9 mouse cellular contexts compared by ENCODE assay signal in the genomic region with DNA sequence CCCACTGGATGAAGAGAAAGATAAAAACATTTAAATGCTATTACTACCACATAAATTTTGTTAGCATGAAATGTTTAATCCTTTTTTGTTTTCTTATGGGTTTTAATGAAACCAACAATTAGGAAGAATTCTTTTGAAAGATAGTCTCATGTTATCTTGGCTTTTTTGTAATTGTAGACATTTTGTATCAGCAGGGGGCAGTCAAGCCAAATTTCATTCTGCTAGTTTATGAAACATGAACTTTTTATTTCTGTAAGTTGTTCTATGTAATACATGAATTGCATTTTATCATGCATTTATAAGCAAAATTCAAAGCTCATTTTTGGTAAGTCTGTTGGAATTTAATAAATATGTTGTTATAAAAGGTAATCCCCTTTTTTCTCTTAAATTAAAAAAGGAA. TPM values are rescaled to one million over a fixed set of nuclear protein-coding genes. Genes with fewer than 3 reads are reported as not detected.
DNase-seq lines count a peak whose midpoint lies in the region; ATAC-seq lines count a peak whose summit lies in the region.
"Had no signal": no experiment of that assay in that cellular context is flagged by ENCODE, and none has a peak within 500 bp of the region (broad histone marks: within the 10 kb centered on the region; RNA-seq: fewer than 3 reads in every experiment).

No protein-coding gene starts in this region.

- no peaks in the 10 kb centered on the region for H3K27me3 ChIP-seq in heart, embryonic 10.5 days (ENCODE audit: insufficient read depth, poor library complexity, severe bottlenecking)
- no peaks in the 10 kb centered on the region for H3K27me3 ChIP-seq in hindbrain, embryonic 12.5 days
- H3K27me3 ChIP-seq: stomach, embryonic 15.5 days had no signal

- H3K4me2 ChIP-seq in hindbrain, embryonic 12.5 days (replicated peaks), result no peak overlapping the region
- H3K4me2 ChIP-seq: stomach, embryonic 15.5 days had no signal

- H3K9me3 ChIP-seq in heart, embryonic 10.5 days, result no peaks in the 10 kb centered on the region
- no peaks in the 10 kb centered on the region for H3K9me3 ChIP-seq in hindbrain, embryonic 12.5 days (replicated peaks)
- H3K9me3 ChIP-seq: stomach, embryonic 15.5 days had no signal

- no peak for ATAC-seq in hindbrain, embryonic 12.5 days (ENCODE audit: low FRiP score)

- H3K9ac ChIP-seq in hindbrain, embryonic 12.5 days, result no peak overlapping the region
- H3K9ac ChIP-seq: stomach, embryonic 15.5 days had no signal

- no peak overlapping the region for H3K4me3 ChIP-seq in heart, embryonic 10.5 days
- no peak overlapping the region for H3K4me3 ChIP-seq in hindbrain, embryonic 12.5 days
- H3K4me3 ChIP-seq: stomach, embryonic 15.5 days had no signal

- H3K27ac ChIP-seq in heart, embryonic 10.5 days, result no peak overlapping the region
- H3K27ac ChIP-seq in hindbrain, embryonic 12.5 days, result no peak overlapping the region
- H3K27ac ChIP-seq: stomach, embryonic 15.5 days had no signal

- DNase-seq in heart, postnatal 14 days, result peak; percentile 10 to 50
- no peak for DNase-seq in heart, embryonic 10.5 days (ENCODE audit: low spot score)
- peak; percentile 51 for DNase-seq in testis, postnatal 10 days (ENCODE audit: low spot score)
- DNase-seq in testis, postnatal 14 days (ENCODE audit: low spot score), result no peak
- DNase-seq in fibroblast of lung, adult 2 months (ENCODE audit: low read depth), result peak; percentile 10
- DNase-seq in thymus, postnatal 14 days, result peak; percentile 23
- no peak for DNase-seq in frontal cortex, postnatal 14 days (ENCODE audit: low spot score in 2 of 2)

- H3K4me1 ChIP-seq in heart, embryonic 10.5 days, result no peaks in the 10 kb centered on the region
- H3K4me1 ChIP-seq in hindbrain, embryonic 12.5 days, result no peaks in the 10 kb centered on the region
- H3K4me1 ChIP-seq: stomach, embryonic 15.5 days had no signal

- peaks cover 3% of the 10 kb centered on the region; the same call in 1 of the 2 replicates for H3K36me3 ChIP-seq in heart, embryonic 10.5 days
- no peaks in the 10 kb centered on the region for H3K36me3 ChIP-seq in hindbrain, embryonic 12.5 days
- H3K36me3 ChIP-seq: stomach, embryonic 15.5 days had no signal

- intact Hi-C loops in heart, postnatal 14 days (cut with DNase I), result loop anchor here (2.0 to 10.0 kb wide), 6 partner anchors 166 to 750 kb away; a partner anchor contains a TSS

RNA-seq across cellular contexts. Expression of a gene that starts 52.5 kb away (rescaled TPM):
- total RNA-seq in heart, postnatal 14 days (2021), result 10 to 100 TPM; 27.2 to 30.8 TPM
- polyA plus RNA-seq in heart, embryonic 10.5 days (2016; fragmentation: Nextera tagmentation; extraction: Ambion mirVana), result 7.8 and 10.7 TPM in 2 replicates
- polyA plus RNA-seq in hindbrain, embryonic 12.5 days (2016; fragmentation: Nextera tagmentation; extraction: Ambion mirVana), result 4.2 and 5.1 TPM in 2 replicates

RNA-seq across cellular contexts. Expression of a gene that starts 52.8 kb away (rescaled TPM):
- 10 to 100 TPM; 15.6 to 18.3 TPM for total RNA-seq in heart, postnatal 14 days (2021)
- polyA plus RNA-seq in heart, embryonic 10.5 days (2016; fragmentation: Nextera tagmentation; extraction: Ambion mirVana), result 35.2 and 36.2 TPM in 2 replicates
- 31.0 and 35.3 TPM in 2 replicates for polyA plus RNA-seq in hindbrain, embryonic 12.5 days (2016; fragmentation: Nextera tagmentation; extraction: Ambion mirVana)

Comparison
In these comparisons a context has a peak if more than half of its experiments do, and no peak if none do; other contexts are left out.
1. DNase-seq: peak in heart, postnatal 14 days (2 of 2), testis, postnatal 10 days (single experiment), fibroblast of lung, adult 2 months (single experiment) and thymus, postnatal 14 days (single experiment); none in heart, embryonic 10.5 days (single experiment), testis, postnatal 14 days (single experiment) and frontal cortex, postnatal 14 days (0 of 2).